Mouse (Mus musculus) stomach, postnatal 0 days (tissue): ENCODE measurements at regions not wholly inside any gene's neighbourhood (a gene's known extent, or its start where the extent isn't known, plus 50 kb on each side); places are given as distances from the start of the nearest gene placed in this dataset.
A peak's percentile ranks its signal among the peaks of the same experiment; 100 is the strongest.
"Not testable (repeated sequence)": the region's sequence is repeated elsewhere in the genome, so short reads cannot be mapped to it uniquely, and the experiment has no call there.

Experiments used
- ATAC-seq: fragments of 200-750 bp; cut with Nextera tagmentation; 2 replicates; pipeline ENCODE4 v1.8.0; 2017; ENCODE audit not compliant: low FRiP score, low TSS enrichment
- DNase-seq: peaks from one replicate; pipeline ENCODE4 v3.0.0-alpha.2; 2016; ENCODE audit warnings: low spot score
- H3K27ac ChIP-seq: fragments of 300-500 bp; sonication (generic); replicated peaks from 2 replicates; pipeline ENCODE4 v1.5.1; 2014; ENCODE audit warnings: mild to moderate bottlenecking, control low read depth
- H3K27me3 ChIP-seq: fragments of 300-500 bp; sonication (generic); 2 replicates; pipeline ENCODE4 v1.6.1; 2014; ENCODE audit warnings: low read length; ENCODE audit not compliant: control insufficient read depth, insufficient read depth
- H3K36me3 ChIP-seq: fragments of 300-500 bp; sonication (generic); 2 replicates; pipeline ENCODE4 v1.6.1; 2014; ENCODE audit warnings: low read length, mixed read lengths; ENCODE audit not compliant: control insufficient read depth, insufficient read depth
- H3K4me1 ChIP-seq: fragments of 300-500 bp; sonication (generic); replicated peaks from 2 replicates; pipeline ENCODE4 v1.6.1; 2014; ENCODE audit warnings: antibody characterized with exemption; ENCODE audit not compliant: control insufficient read depth, insufficient read depth
- H3K4me2 ChIP-seq: fragments of 300-500 bp; sonication (generic); replicated peaks from 2 replicates; pipeline ENCODE4 v1.6.1; 2014; ENCODE audit warnings: low read depth, mild to moderate bottlenecking, control low read depth, moderate library complexity
- H3K4me3 ChIP-seq: fragments of 300-500 bp; sonication (generic); 2 replicates; pipeline ENCODE4 v1.5.1; 2014; ENCODE audit warnings: low read depth, low read length, control low read depth
- H3K9ac ChIP-seq: fragments of 300-500 bp; sonication (generic); 2 replicates; pipeline ENCODE4 v1.6.1; 2014; ENCODE audit warnings: mild to moderate bottlenecking, low read length, control low read depth, mixed read lengths
- H3K9me3 ChIP-seq: fragments of 300-500 bp; sonication (generic); 2 replicates; pipeline ENCODE4 v1.6.1; 2016; ENCODE audit warnings: low read length; ENCODE audit not compliant: control insufficient read depth
- WGBS: fragments of 180-500 bp; shearing (Covaris S2); extraction: QIAGEN DNeasy Blood & Tissue Kit; methylation state at CpG from one replicate; pipeline ENCODE4 v1.1.7; 2014; 5-methylcytosine and 5-hydroxymethylcytosine counted together

GRCm38 (mm10) chr7:59797212-59797611, 207.6 kb downstream of the Snurf start:
- H3K9me3 ChIP-seq, H3K9ac ChIP-seq, H3K27ac ChIP-seq, H3K4me1 ChIP-seq, H3K4me2 ChIP-seq, H3K27me3 ChIP-seq, H3K36me3 ChIP-seq, ATAC-seq, H3K4me3 ChIP-seq: not testable (repeated sequence)
- DNase-seq, result peak; percentile 9
- 68% methylated on average over 4 of the region's 4 CpGs for WGBS

DNA sequence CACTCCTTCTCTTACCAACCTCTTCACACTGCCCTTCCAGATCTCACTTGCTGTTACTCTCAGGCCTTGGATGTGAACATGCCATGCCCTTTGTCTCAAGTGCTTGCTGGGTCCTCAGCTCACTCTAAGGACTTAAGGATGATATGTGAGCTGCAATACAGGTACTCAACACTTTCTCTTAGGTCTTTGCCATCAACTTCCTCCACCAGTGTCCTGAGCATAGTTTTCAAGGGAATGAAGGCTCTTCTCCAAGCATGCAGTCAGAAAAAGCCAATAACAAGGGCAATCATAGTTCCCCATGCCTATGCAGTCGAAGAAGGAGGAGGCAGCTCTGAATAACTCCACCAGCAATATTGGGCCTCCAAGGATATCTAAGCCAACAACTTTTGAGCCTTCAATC, 235.1 kb downstream of the Snurf start:
- DNase-seq, ATAC-seq, H3K4me1 ChIP-seq: not testable (repeated sequence)

DNA sequence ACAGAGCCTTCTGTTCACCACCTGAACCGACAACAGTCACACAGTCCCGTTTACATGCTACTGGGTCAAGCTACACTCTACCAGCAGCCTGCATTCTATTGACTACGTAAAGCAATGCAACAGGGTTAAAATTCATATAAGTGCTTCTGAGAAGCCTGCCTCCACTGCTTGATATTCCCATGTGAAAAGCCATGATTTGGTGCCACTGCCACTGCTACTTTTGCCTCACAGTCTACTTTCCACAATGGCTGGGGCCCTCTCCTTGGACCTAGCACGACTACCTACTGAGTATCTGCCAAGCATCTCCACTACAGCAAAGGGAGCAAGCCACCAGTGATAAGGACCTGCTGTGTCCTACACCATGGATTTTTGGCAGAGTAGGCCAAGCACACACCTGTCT, 236.2 kb downstream of the Snurf start:
- not testable (repeated sequence) for H3K27me3 ChIP-seq, H3K4me2 ChIP-seq, H3K4me1 ChIP-seq, H3K9ac ChIP-seq, H3K27ac ChIP-seq, DNase-seq, H3K9me3 ChIP-seq, ATAC-seq, H3K4me3 ChIP-seq, H3K36me3 ChIP-seq
- WGBS, result 70% methylated on average over 2 of the region's 4 CpGs

More for the DNA sequence above, 235.1 kb downstream of the Snurf start:
- not testable (repeated sequence) for H3K4me2 ChIP-seq, H3K4me3 ChIP-seq, H3K9ac ChIP-seq, H3K36me3 ChIP-seq, H3K27me3 ChIP-seq, H3K9me3 ChIP-seq, H3K27ac ChIP-seq
- 64% methylated on average over 1 of the region's 1 CpGs for WGBS

GRCm38 (mm10) chr7:59767325-59767724, 237.5 kb downstream of the Snurf start:
- H3K27me3 ChIP-seq, result not testable (repeated sequence)
- WGBS, result 65% methylated on average over 1 of the region's 1 CpGs

More at GRCm38 (mm10) chr7:59767325-59767724, 237.5 kb downstream of the Snurf start:
- H3K9ac ChIP-seq, H3K9me3 ChIP-seq, H3K4me1 ChIP-seq, DNase-seq, H3K4me2 ChIP-seq, ATAC-seq, H3K36me3 ChIP-seq, H3K4me3 ChIP-seq, H3K27ac ChIP-seq: not testable (repeated sequence)
